Mouse (Mus musculus) G1E (cell line): Measurements from ENCODE around the gene Lrig1. TPM values are rescaled to one million over a fixed set of nuclear protein-coding genes. Genes with fewer than 3 reads are reported as not detected.

Source experiments
- ATAC-seq: 2 replicates; pipeline ENCODE4 v1.8.0; 2016; ENCODE audit warnings: mild to moderate bottlenecking; ENCODE audit not compliant: insufficient number of reproducible peaks, poor library complexity, low FRiP score, severe bottlenecking; ENCODE audit errors: extremely low read depth
- DNase-seq: peaks from one replicate; pipeline ENCODE4 v3.0.0; 2012; ENCODE audit warnings: low spot score
- H3K27me3 ChIP-seq: 2 replicates; pipeline ENCODE4 v1.6.1; 2012; ENCODE audit warnings: mild to moderate bottlenecking, low read length, inconsistent platforms; ENCODE audit not compliant: insufficient read depth
- H3K36me3 ChIP-seq: replicated peaks from 2 replicates; pipeline ENCODE3; 2012; ENCODE audit warnings: mild to moderate bottlenecking, inconsistent platforms
- H3K4me1 ChIP-seq: 2 replicates; pipeline ENCODE4 v1.6.1; 2012; ENCODE audit warnings: low read depth, low read length, inconsistent platforms, mixed read lengths; ENCODE audit not compliant: insufficient read depth
- H3K4me3 ChIP-seq: 2 replicates; pipeline ENCODE4 v1.5.1; 2012; ENCODE audit warnings: low read depth, mild to moderate bottlenecking, inconsistent platforms, low read length, moderate library complexity, mixed read lengths
- H3K9me3 ChIP-seq: replicated peaks from 2 replicates; pipeline ENCODE4 v1.6.1; 2012; ENCODE audit warnings: inconsistent platforms
- CTCF ChIP-seq: IDR thresholded peaks from 2 replicates; pipeline ENCODE4 v1.5.1; 2012; ENCODE audit warnings: low read depth, low read length, inconsistent platforms, mixed read lengths
- GATA1 ChIP-seq: IDR thresholded peaks from 2 replicates; pipeline ENCODE4 v1.6.1; 2012; ENCODE audit warnings: borderline replicate concordance, low read length, inconsistent platforms, mixed read lengths
- GATA2 ChIP-seq: IDR thresholded peaks from 2 replicates; pipeline ENCODE4 v1.6.1; 2012; ENCODE audit warnings: low read depth, low read length, inconsistent platforms, borderline replicate concordance
- POLR2AphosphoS5 ChIP-seq: IDR thresholded peaks from 2 replicates; pipeline ENCODE4 v1.6.1; 2012; ENCODE audit warnings: low read depth, low read length, inconsistent platforms; ENCODE audit not compliant: insufficient replicate concordance
- TAL1 ChIP-seq: conservative IDR thresholded peaks from 2 replicates; pipeline ENCODE4 v1.6.1; 2012; ENCODE audit warnings: low read depth, low read length, inconsistent platforms, mixed read lengths
- polyA plus RNA-seq: library from polyadenylated mRNA; stranded (reverse); fragments of >175 nt; gene quantifications from 2 replicates; pipeline ENCODE4 v1.2.3, GENCODE M21; 2012
- total RNA-seq, 2 experiments: library from RNA; stranded (forward) in 1 of 2; stranded (reverse) in 1 of 2; fragments of 200-1000 nt in 1 of 2; fragments of >200 nt in 1 of 2; fragmentation: Nextera tagmentation in 1 of 2; gene quantifications; 2 replicates each; pipeline ENCODE4 v1.2.3; 2014 to 2017

Gene Lrig1
- total and polyA plus RNA-seq, 3 experiments, result 7.0 to 23.6 (median 9.7) TPM

DNA sequence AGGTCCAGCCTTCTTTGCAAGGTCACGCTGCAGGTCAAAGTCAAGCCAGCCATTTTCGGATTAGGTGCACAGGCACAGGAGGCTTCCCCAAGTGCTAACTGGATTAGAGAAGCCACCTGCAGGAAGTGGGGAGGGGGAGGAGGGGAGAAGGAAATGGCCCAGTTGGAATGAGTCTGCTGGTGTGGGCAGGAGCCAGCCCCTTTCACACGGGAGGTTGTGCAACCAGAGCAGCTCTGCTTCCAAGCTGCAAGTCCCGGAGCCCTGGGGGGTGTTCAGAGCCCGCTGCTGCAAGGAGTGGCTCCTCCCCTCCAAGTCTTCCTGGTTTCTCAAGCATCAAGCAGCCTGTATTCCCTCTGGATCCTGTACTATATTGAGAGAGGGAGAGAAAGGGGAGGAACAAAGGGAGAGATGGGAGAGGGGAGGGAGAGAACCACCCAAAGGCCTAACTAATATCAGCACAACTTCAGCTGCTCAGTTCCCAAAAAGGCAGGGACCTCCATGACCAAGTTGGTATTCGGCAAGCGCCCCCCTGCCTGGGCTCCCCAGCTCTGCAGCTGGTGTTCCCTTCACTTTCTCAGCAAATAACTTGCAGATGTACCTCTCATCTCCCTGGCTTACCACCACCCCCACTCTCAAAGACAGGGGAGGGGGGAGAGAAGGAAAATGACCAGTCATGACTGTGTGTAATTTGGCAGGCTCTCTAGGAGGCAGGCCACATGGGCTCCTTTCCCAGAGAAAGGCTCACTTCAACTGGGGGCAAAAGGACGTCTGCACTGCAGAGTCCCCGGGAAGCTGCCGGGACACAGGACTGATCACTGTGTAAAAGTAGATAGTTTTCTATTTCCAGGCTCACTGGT lies 52.2 kb downstream of the Lrig1 start:
- Histone ChIP-seq H3K4me1 (peaks cover 11% of the 10 kb centered on the region), H3K27me3 (peaks cover 40% of the 10 kb centered on the region), H3K4me3 (no peak overlapping the region), H3K9me3 (no peaks in the 10 kb centered on the region), H3K36me3 (peaks cover 70% of the 10 kb centered on the region)
- TF ChIP-seq TAL1 (no peak), GATA1 (no peak), POLR2AphosphoS5 (no peak), CTCF (no peak), GATA2 (no peak)
- no peak for DNase-seq
- ATAC-seq, result no peak

DNA sequence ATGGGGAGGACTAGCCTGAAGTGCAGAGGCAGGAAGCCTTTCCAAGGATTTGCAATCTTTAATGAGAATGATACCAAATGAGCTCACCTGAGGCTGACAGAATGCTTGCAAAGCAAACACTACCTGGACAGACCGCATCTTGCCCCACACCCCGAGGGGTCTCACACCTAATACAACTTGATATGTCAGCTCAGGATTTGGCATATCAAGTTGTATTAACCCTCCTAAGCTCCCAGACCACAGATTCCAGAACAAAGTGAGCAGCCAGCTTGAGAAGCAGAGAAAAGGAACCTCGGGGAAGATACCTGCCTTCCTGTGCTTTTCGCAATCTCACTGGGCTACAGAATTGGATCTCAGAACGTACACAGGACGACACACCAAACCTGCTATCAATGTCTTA lies 53.1 kb downstream of the Lrig1 start:
- Histone ChIP-seq H3K4me3 (no peak overlapping the region), H3K4me1 (peaks cover 11% of the 10 kb centered on the region), H3K9me3 (no peaks in the 10 kb centered on the region), H3K27me3 (peaks cover 39% of the 10 kb centered on the region), H3K36me3 (peaks cover 70% of the 10 kb centered on the region)
- no peak for ATAC-seq
- TF ChIP-seq POLR2AphosphoS5, result no peak
- no peak for TF ChIP-seq GATA1
- no peak for TF ChIP-seq TAL1
- no peak for TF ChIP-seq GATA2
- TF ChIP-seq CTCF, result no peak
- DNase-seq, result no peak

DNA sequence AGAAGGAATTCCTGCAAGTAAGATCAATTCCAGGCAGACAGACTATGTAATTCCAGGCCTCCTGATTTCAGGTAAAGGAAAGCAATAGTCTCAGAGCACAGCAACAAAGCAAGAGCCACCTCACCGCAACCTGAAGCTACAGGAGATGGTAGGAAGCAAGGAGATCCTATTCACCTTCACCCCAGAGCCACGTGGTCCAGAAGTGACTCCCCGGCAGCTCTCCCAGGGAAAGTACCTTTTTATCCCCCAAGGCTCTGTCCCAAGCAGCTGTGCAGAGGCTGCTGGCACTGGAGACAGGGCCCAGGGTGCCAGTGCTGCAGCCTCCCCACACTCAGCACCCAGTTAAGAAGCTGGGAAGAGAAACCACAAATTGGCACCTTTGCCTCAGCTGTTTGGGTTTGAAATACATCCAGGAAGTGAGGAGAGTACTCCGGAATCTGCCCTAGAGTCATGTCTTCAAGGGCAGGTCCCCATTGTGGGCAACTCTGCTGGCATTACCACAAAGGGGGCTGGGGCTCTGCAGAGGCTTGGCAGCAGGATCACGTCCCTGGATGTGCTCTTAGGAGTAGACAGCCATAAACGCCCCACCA lies 53.6 kb downstream of the Lrig1 start:
- ATAC-seq (no peak), DNase-seq (no peak)
- Histone ChIP-seq H3K27me3 (peaks cover 35% of the 10 kb centered on the region), H3K4me3 (no peak overlapping the region), H3K4me1 (peaks cover 11% of the 10 kb centered on the region), H3K9me3 (no peaks in the 10 kb centered on the region), H3K36me3 (peaks cover 66% of the 10 kb centered on the region)
- no peak for TF ChIP-seq TAL1
- TF ChIP-seq GATA1, result no peak
- TF ChIP-seq GATA2, result no peak
- no peak for TF ChIP-seq POLR2AphosphoS5
- TF ChIP-seq CTCF, result no peak

DNA sequence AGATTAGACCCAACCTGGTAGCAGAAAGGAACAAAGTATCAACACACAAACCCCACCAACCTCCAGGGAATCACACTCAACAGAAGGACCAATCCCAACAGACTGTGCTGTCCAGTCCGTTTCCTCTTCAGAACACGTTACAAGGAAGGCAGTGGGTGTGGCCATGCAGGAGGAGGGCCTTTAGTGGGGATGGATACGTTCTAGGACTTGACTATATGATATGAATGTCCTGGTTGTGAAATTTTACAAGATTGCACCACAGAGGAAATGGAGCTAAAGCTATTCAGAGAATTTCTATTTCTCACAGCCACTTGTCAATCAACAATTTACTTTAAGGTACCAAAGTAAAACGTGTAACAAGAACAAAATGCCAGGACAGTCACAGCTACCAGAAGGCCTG lies 54.2 kb downstream of the Lrig1 start:
- ATAC-seq (no peak), DNase-seq (no peak)
- H3K9me3 ChIP-seq, result no peaks in the 10 kb centered on the region
- TF ChIP-seq GATA1 (no peak), GATA2 (no peak), TAL1 (no peak), POLR2AphosphoS5 (no peak), CTCF (no peak)
- H3K4me1 ChIP-seq, result peaks cover 11% of the 10 kb centered on the region
- H3K4me3 ChIP-seq, result no peak overlapping the region
- H3K27me3 ChIP-seq, result peaks cover 34% of the 10 kb centered on the region
- peaks cover 64% of the 10 kb centered on the region for H3K36me3 ChIP-seq

DNA sequence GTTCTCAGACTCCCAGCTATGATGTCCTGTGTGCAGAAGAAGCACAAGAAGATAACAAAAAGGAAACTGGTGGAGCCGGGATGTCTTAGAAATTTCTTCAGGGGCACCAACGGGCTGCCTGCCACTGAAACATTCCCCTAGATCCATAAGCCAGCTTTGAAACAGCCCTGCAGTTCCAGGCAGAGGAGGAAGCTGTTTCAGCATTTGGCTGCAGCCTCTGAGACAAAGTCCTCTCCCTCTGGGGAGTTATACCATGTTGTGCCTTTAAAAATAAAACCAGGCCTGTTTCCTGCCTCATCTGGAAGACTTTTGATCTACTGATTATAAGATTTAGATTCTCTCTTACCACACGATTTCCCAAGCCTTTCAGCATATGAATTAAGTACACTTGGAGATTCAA lies 55.3 kb downstream of the Lrig1 start:
- Histone ChIP-seq H3K27me3 (peaks cover 27% of the 10 kb centered on the region), H3K9me3 (no peaks in the 10 kb centered on the region), H3K4me3 (no peak overlapping the region), H3K36me3 (peaks cover 65% of the 10 kb centered on the region), H3K4me1 (peaks cover 14% of the 10 kb centered on the region)
- TF ChIP-seq TAL1, result no peak
- no peak for ATAC-seq
- DNase-seq, result no peak

DNA sequence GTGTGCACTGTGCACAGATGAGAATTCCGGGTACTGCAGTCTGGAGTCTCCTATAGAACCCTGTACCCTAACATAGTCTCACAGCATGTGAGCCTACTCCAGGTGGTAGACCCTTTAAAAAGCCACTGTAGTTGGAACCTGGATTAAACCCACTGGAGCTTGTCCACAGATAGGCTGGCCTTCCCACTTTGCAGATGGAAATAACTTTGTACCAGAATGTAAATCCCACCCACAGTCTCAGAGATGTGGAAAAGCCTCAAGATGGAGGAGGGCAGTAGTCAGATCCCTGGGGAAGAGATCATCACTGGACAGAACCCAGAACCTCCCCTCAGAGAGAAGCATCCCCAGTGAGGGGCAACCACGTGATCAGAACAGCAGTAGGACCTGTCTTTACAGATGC lies 56.0 kb downstream of the Lrig1 start:
- TF ChIP-seq GATA2 (no peak), POLR2AphosphoS5 (no peak), TAL1 (no peak), GATA1 (no peak), CTCF (no peak)
- no peaks in the 10 kb centered on the region for H3K9me3 ChIP-seq
- peaks cover 14% of the 10 kb centered on the region for H3K4me1 ChIP-seq
- no peak overlapping the region for H3K4me3 ChIP-seq
- peaks cover 59% of the 10 kb centered on the region for H3K36me3 ChIP-seq
- ATAC-seq (no peak), DNase-seq (no peak)
- peaks cover 25% of the 10 kb centered on the region for H3K27me3 ChIP-seq
